20 mouse cellular contexts compared by ENCODE assay signal in genomic region chr9:105032572-105032971, GRCm38 (mm10). TPM values are rescaled to one million over a fixed set of nuclear protein-coding genes. Genes with fewer than 3 reads are reported as not detected.
DNase-seq lines count a peak whose midpoint lies in the region; ATAC-seq and TF ChIP-seq lines count a peak whose summit lies in the region.
"Had no signal": no experiment of that assay in that cellular context is flagged by ENCODE, and none has a peak within 500 bp of the region (broad histone marks: within the 10 kb centered on the region; RNA-seq: fewer than 3 reads in every experiment).

No protein-coding gene starts in this region.

- POLR2A ChIA-PET in Patski (lab: Charles Lee): no interaction called here

- no peak overlapping the region for H3K4me2 ChIP-seq in heart, embryonic 12.5 days
- H3K4me2 ChIP-seq in midbrain, embryonic 14.5 days (ENCODE audit: low read length): no peak overlapping the region
- H3K4me2 ChIP-seq: embryonic facial prominence, embryonic 13.5 days; forebrain, embryonic 12.5 days; heart, embryonic 15.5 days; hindbrain, embryonic 15.5 days had no signal

- no peak for TF ChIP-seq CTCF in Patski (IDR thresholded peaks at IDR 0.05)

- H3K36me3 ChIP-seq in heart, embryonic 12.5 days: no peaks in the 10 kb centered on the region
- no peaks in the 10 kb centered on the region for H3K36me3 ChIP-seq in midbrain, embryonic 14.5 days (ENCODE audit: control insufficient read depth, insufficient read depth, low read length)
- no peaks in the 10 kb centered on the region for H3K36me3 ChIP-seq in midbrain, embryonic 10.5 days
- no peaks in the 10 kb centered on the region for H3K36me3 ChIP-seq in limb, embryonic 10.5 days
- H3K36me3 ChIP-seq: embryonic facial prominence, embryonic 13.5 days; forebrain, embryonic 12.5 days; heart, embryonic 10.5 days; heart, embryonic 15.5 days; hindbrain, embryonic 15.5 days had no signal

- no peaks in the 10 kb centered on the region for H3K4me1 ChIP-seq in heart, embryonic 12.5 days (replicated peaks)
- no peaks in the 10 kb centered on the region for H3K4me1 ChIP-seq in midbrain, embryonic 14.5 days (ENCODE audit: control insufficient read depth, insufficient read depth, low read length)
- no peaks in the 10 kb centered on the region for H3K4me1 ChIP-seq in midbrain, embryonic 10.5 days
- no peaks in the 10 kb centered on the region for H3K4me1 ChIP-seq in limb, embryonic 10.5 days
- H3K4me1 ChIP-seq: embryonic facial prominence, embryonic 13.5 days; forebrain, embryonic 12.5 days; heart, embryonic 10.5 days; heart, embryonic 15.5 days; hindbrain, embryonic 15.5 days had no signal

- in situ Hi-C loops in Patski (cut with MboI; ENCODE audit: low pct_unique_long_range_greater_than_20kb): no loop called here

- CTCF ChIA-PET in Patski (lab: Charles Lee): no interaction called here

- H3K9me3 ChIP-seq in heart, embryonic 12.5 days (replicated peaks): no peaks in the 10 kb centered on the region
- no peaks in the 10 kb centered on the region for H3K9me3 ChIP-seq in midbrain, embryonic 14.5 days (ENCODE audit: control insufficient read depth, low read length)
- H3K9me3 ChIP-seq in midbrain, embryonic 10.5 days (replicated peaks): no peaks in the 10 kb centered on the region
- no peaks in the 10 kb centered on the region for H3K9me3 ChIP-seq in limb, embryonic 10.5 days (replicated peaks)
- H3K9me3 ChIP-seq: embryonic facial prominence, embryonic 13.5 days; forebrain, embryonic 12.5 days; heart, embryonic 10.5 days; heart, embryonic 15.5 days; hindbrain, embryonic 15.5 days had no signal

- no peak overlapping the region for H3K27ac ChIP-seq in heart, embryonic 12.5 days (ENCODE audit: poor library complexity, severe bottlenecking)
- H3K27ac ChIP-seq in midbrain, embryonic 14.5 days (replicated peaks; ENCODE audit: low read depth, low read length): no peak overlapping the region
- no peak overlapping the region for H3K27ac ChIP-seq in midbrain, embryonic 10.5 days (replicated peaks)
- no peak overlapping the region for H3K27ac ChIP-seq in limb, embryonic 10.5 days
- H3K27ac ChIP-seq: embryonic facial prominence, embryonic 13.5 days; forebrain, embryonic 12.5 days; gastrocnemius, adult 2 months; heart, embryonic 10.5 days; heart, embryonic 15.5 days; hindbrain, embryonic 15.5 days had no signal

- no peaks in the 10 kb centered on the region for H3K27me3 ChIP-seq in heart, embryonic 12.5 days (replicated peaks)
- no peaks in the 10 kb centered on the region for H3K27me3 ChIP-seq in midbrain, embryonic 14.5 days (ENCODE audit: control insufficient read depth, insufficient read depth, low read length)
- H3K27me3 ChIP-seq in midbrain, embryonic 10.5 days (ENCODE audit: low read depth, poor library complexity, severe bottlenecking): no peaks in the 10 kb centered on the region
- no peaks in the 10 kb centered on the region for H3K27me3 ChIP-seq in Patski
- no peaks in the 10 kb centered on the region for H3K27me3 ChIP-seq in limb, embryonic 10.5 days (ENCODE audit: low read depth, poor library complexity, severe bottlenecking)
- H3K27me3 ChIP-seq: embryonic facial prominence, embryonic 13.5 days; forebrain, embryonic 12.5 days; heart, embryonic 15.5 days; hindbrain, embryonic 15.5 days had no signal

- peak; percentile 55 for DNase-seq in heart, adult 11 months
- peak; percentile 14 for DNase-seq in midbrain, embryonic 14.5 days
- no peak for DNase-seq in midbrain, embryonic 10.5 days (ENCODE audit: low spot score)
- no peak for DNase-seq in Patski (ENCODE audit: low read depth, low spot score)
- no peak for DNase-seq in limb, embryonic 10.5 days (ENCODE audit: low spot score)
- DNase-seq: adrenal gland, postnatal 14 days; cerebellum, adult 2 months; cerebellum, postnatal 36 days; gastrocnemius, adult 2 months; gastrocnemius, postnatal 36 days; heart, adult 18-20 months; heart, postnatal 14 days; kidney, adult 11 months had no signal

- WGBS in heart, embryonic 12.5 days: 84% methylated on average over 9 of the region's 9 CpGs
- WGBS in midbrain, embryonic 14.5 days: 75% methylated on average over 9 of the region's 9 CpGs
- 92% methylated on average over 9 of the region's 9 CpGs for WGBS in midbrain, embryonic 10.5 days
- 91% methylated on average over 9 of the region's 9 CpGs for WGBS in limb, embryonic 10.5 days

- H3K9ac ChIP-seq in heart, embryonic 12.5 days: no peak overlapping the region
- H3K9ac ChIP-seq in midbrain, embryonic 14.5 days (replicated peaks; ENCODE audit: low read length): no peak overlapping the region
- H3K9ac ChIP-seq: embryonic facial prominence, embryonic 13.5 days; forebrain, embryonic 12.5 days; heart, embryonic 15.5 days; hindbrain, embryonic 15.5 days had no signal

- no peak for ATAC-seq in heart, embryonic 12.5 days (ENCODE audit: insufficient number of reproducible peaks, low FRiP score)
- ATAC-seq in midbrain, embryonic 14.5 days (ENCODE audit: low FRiP score, low TSS enrichment): no peak
- ATAC-seq in Patski: peak; percentile 57
- ATAC-seq: activated CD4-positive, CD25-positive, alpha-beta regulatory T cell, adult 4 months had no signal

- H3K4me3 ChIP-seq in heart, embryonic 12.5 days: no peak overlapping the region
- no peak overlapping the region for H3K4me3 ChIP-seq in midbrain, embryonic 14.5 days (replicated peaks; ENCODE audit: low read depth, low read length)
- H3K4me3 ChIP-seq in midbrain, embryonic 10.5 days: no peak overlapping the region
- no peak overlapping the region for H3K4me3 ChIP-seq in limb, embryonic 10.5 days
- H3K4me3 ChIP-seq: embryonic facial prominence, embryonic 13.5 days; forebrain, embryonic 12.5 days; gastrocnemius, adult 2 months; heart, embryonic 10.5 days; heart, embryonic 15.5 days; hindbrain, embryonic 15.5 days had no signal

RNA-seq across cellular contexts. Expression of gene Mrpl3, which starts 20.5 kb away (rescaled TPM):
- 116 and 124 TPM in 2 replicates for polyA plus RNA-seq in heart, embryonic 12.5 days (2016; fragmentation: Nextera tagmentation; extraction: Ambion mirVana)
- polyA plus RNA-seq in midbrain, embryonic 14.5 days (2014; fragmentation: Nextera tagmentation; extraction: Ambion mirVana): 87.6 and 104 TPM in 2 replicates
- polyA plus RNA-seq in midbrain, embryonic 10.5 days (2016; fragmentation: Nextera tagmentation; extraction: Ambion mirVana): 108 and 117 TPM in 2 replicates
- polyA plus RNA-seq in Patski (2021): 118 TPM
- polyA plus RNA-seq in limb, embryonic 10.5 days (2016; fragmentation: Nextera tagmentation; extraction: Ambion mirVana): 109 and 123 TPM in 2 replicates

Comparison
In these comparisons a context has a peak if more than half of its experiments do, and no peak if none do; other contexts are left out.
1. DNase-seq: peak in heart, adult 11 months (single experiment) and midbrain, embryonic 14.5 days (single experiment); none in midbrain, embryonic 10.5 days (single experiment), Patski (single experiment) and limb, embryonic 10.5 days (single experiment).